Mouse (Mus musculus) kidney, postnatal 36 days (tissue): ENCODE measurements around the gene Adamtsl5.

Experiments
- DNase-seq, 2 experiments: peaks; one replicate each; pipeline ENCODE4 v3.0.0; 2021 to 2022; ENCODE audit warnings: mixed read lengths in 2 of 2

The Adamtsl5 gene

GRCm38 (mm10) chr10:80293325-80293724 is 54.9 kb downstream of the Adamtsl5 start:
- DNase-seq: no peak

DNA sequence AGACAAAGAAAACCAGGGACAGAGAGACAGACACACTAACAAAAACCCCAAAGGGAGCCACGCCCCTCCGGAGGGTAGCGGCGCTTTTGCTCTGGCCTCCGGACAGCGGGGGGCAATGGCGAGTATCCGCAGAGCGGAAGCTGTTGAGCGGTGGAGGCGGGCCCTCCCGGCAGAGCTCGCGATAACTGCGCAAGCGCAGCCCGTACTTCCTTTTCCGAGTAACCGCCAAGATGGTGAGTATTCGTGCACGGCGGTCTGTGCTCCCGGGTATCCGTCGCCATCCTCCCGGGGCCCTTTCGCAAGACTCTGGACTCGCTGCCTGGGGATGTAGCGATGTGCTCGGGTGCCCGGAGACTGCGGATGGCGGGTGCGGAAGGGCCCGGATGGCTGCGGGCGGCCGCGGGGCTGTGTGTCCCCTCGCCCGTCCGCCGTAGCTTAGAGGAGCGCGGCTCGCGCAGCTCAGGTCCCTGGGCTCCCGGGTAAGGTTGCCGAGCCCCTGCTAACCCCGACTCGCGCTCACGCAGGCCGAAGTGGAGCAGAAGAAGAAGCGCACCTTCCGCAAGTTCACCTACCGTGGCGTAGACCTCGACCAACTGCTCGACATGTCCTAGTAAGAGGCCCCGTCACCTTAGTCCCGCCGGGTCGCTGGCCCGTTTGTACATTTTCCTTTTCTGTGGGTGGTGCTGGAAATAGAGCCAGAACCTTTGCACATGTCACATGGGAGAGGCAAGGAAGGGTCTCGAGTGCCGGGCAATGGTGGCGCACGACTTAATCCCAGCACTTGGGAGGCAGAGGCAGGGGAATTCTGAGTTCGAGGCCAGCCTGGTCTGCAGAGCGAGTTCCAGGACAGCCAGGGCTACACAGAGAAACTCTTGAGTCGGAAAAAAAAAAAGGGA is 55.7 kb downstream of the Adamtsl5 start, which contains the start of gene Rps15:
Gene Rps15 (plus strand): TSS at position 203 of the 896 bp plus-strand sequence.
- DNase-seq: peak; percentile 96 to 97
